Mouse (Mus musculus) brain, embryonic 14.5 days (tissue): ENCODE results near the gene Rpusd4.

Source experiments
- CTCF ChIP-seq: fragments of 200-500 bp; IDR thresholded peaks from 2 replicates; pipeline ENCODE4 v1.5.1; 2012; ENCODE audit warnings: inconsistent platforms, mild to moderate bottlenecking, moderate library complexity, borderline replicate concordance; ENCODE audit not compliant: insufficient read depth, insufficient read length; ENCODE audit errors: extremely low read depth
- POLR2A ChIP-seq: fragments of 200-500 bp; IDR thresholded peaks from 2 replicates; pipeline ENCODE4 v1.6.1; 2012; ENCODE audit warnings: mild to moderate bottlenecking, inconsistent platforms, borderline replicate concordance; ENCODE audit not compliant: poor library complexity, insufficient read depth, insufficient read length, severe bottlenecking; ENCODE audit errors: extremely low read depth

DNA sequence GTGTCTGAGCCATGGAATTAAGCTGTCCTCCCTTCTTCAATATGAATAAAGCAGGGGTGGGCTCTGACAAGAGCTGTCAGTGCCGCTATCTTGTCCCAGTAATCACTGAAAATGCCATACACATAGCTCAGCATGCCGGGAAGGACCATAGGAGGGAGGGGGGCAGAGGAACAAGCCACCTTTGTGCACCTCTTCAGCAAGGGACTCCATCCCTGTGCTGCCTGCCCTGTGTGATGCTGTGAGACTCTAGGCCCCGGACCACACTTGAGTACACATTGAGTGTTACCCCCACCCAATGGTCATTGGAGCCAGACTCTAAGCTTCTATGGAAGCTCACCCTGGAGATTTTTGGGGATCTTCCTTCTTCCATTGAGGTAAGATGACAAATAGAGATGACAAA, 18.7 kb downstream of the Rpusd4 start:
- no peak for TF ChIP-seq CTCF
- no peak for TF ChIP-seq POLR2A
